Mouse (Mus musculus) A20 (cell line): ENCODE results near the gene Jarid2.

Experiments
- DNase-seq: peaks from one replicate; pipeline ENCODE4 v3.0.0-alpha.2; 2011; ENCODE audit warnings: low read depth, low spot score

Gene Jarid2

GRCm38 (mm10) chr13:44728145-44728880, 961 bp upstream of the Jarid2 start:
- no peak for DNase-seq

GRCm38 (mm10) chr13:44730146-44730864, 1.0 kb downstream of the Jarid2 start:
- DNase-seq = peak; percentile 99

GRCm38 (mm10) chr13:44730939-44731551, 1.8 kb downstream of the Jarid2 start:
- DNase-seq = peak; percentile 97

GRCm38 (mm10) chr13:44731727-44732441, 2.6 kb downstream of the Jarid2 start:
- peak; percentile 67 for DNase-seq

- peak; percentile 77 for DNase-seq
Measured at GRCm38 (mm10) chr13:44732442-44732974, 3.2 kb downstream of the Jarid2 start.

- DNase-seq = no peak
Measured at GRCm38 (mm10) chr13:44733036-44733372, 3.7 kb downstream of the Jarid2 start.

- peak; percentile 88 for DNase-seq
Measured at GRCm38 (mm10) chr13:44733373-44734111, 4.3 kb downstream of the Jarid2 start.

GRCm38 (mm10) chr13:44734441-44734840, 5.2 kb downstream of the Jarid2 start:
- no peak for DNase-seq

- DNase-seq = no peak
Measured at GRCm38 (mm10) chr13:44735088-44735690, 5.9 kb downstream of the Jarid2 start.

GRCm38 (mm10) chr13:44737297-44737696, 8.0 kb downstream of the Jarid2 start:
- DNase-seq = no peak

- DNase-seq = no peak
Measured at GRCm38 (mm10) chr13:44751780-44752179, 22.5 kb downstream of the Jarid2 start.

GRCm38 (mm10) chr13:44753206-44753605, 23.9 kb downstream of the Jarid2 start:
- DNase-seq = peak; percentile 78

GRCm38 (mm10) chr13:44755434-44755833, 26.2 kb downstream of the Jarid2 start:
- no peak for DNase-seq

GRCm38 (mm10) chr13:44758750-44759149, 29.5 kb downstream of the Jarid2 start:
- peak; percentile 56 for DNase-seq

GRCm38 (mm10) chr13:44760761-44761160, 31.5 kb downstream of the Jarid2 start:
- DNase-seq = no peak

- DNase-seq = no peak
Measured at GRCm38 (mm10) chr13:44763068-44763467, 33.8 kb downstream of the Jarid2 start.

- DNase-seq = no peak
Measured at GRCm38 (mm10) chr13:44767751-44768150, 38.5 kb downstream of the Jarid2 start.

GRCm38 (mm10) chr13:44770808-44771605, 41.7 kb downstream of the Jarid2 start:
- peak; percentile 83 for DNase-seq

GRCm38 (mm10) chr13:44772816-44773215, 43.5 kb downstream of the Jarid2 start:
- no peak for DNase-seq

GRCm38 (mm10) chr13:44774351-44774750, 45.1 kb downstream of the Jarid2 start:
- DNase-seq = no peak
